Mouse (Mus musculus) NIH3T3 (cell line): ENCODE data around the gene Mitf.

Source experiments
- DNase-seq: peaks from one replicate; pipeline ENCODE4 v3.0.0-alpha.2; 2012; ENCODE audit warnings: low read depth

The Mitf gene

DNA sequence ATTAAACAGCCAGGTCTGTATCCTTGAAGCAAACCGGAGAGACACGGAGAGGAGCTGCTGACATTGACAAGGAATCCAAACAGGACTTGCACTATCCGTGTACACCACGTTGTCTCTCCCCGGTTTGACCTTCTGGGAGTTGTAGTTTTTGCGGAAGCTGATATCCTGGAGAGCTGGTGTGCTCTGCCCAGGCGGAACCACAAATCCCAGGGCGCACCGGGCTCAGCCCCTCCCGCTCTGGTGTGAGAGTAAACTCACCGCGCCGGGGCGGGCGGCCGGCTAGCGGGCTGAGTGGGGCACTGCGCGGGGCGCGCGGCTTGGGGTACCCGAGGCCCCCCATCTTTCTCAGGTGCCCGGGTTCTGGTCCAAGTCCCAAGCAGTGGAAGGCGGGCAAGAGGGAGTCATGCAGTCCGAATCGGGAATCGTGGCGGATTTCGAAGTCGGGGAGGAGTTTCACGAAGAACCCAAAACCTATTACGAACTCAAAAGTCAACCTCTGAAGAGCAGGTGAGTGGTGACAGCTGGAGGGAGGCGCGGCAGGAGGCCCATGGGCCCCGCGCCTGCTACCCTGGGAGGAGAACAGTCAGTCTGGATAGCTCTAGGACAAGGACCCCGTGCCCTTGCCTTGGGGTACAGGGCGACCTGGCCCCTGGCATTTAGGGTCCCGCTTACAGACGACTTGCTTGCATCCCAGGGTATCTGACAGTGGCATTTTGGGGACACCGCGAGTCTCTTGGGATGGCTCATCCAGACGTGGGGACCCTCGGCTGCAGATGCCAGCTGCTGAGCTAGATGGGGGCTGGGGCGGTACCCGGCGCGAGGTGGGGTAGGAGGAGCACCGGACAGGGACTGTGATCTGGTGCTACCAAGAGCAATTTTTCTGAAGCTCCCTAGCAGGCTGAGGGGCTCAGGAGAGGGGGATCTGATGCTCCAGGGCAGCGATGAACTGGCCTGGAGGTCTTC lies at the start of gene Mitf:
Gene Mitf, plus strand, starts transcription at position 272 of the 963 bp plus-strand sequence.
- peak; percentile 97 for DNase-seq

DNA sequence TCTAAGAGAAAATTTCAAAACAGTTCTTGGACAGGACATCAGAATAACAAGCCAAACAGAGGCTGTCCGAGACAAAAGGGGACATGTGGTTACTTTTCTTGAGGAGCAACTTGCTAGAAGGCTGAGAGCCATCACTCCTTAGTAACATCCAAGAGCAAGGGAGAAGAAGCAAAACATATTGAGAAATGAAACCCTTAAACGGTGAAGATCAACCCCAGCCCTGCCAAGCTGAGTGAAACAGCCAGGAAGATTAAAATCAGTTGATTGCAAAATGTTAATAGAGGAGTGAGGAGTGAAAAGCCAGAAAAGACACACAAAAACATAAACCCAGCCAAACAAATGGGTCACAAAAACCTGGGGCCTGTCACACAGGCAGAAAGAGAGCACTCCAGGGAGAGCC lies 49.5 kb upstream of the Mitf start:
- peak; percentile 32 for DNase-seq

DNA sequence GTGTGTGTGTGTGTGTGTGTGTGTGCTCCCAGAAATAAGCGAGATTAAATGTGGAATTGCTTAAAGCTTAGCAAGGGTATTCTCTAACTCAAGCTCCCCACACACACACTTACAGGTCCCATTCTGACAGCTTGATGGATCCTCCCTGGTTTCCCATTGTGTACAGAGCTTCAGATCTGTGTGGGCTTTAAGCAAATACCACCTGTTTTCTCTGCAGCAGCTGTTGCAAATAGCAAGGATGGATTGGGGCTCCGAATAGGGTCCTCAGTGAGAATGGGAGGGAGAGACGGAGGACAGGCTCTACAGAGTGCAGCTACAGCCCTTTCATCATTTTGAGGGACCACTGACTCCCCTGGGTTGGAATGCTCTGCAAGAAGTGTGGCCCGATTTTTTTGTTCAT lies 48.0 kb upstream of the Mitf start:
- DNase-seq: no peak

DNA sequence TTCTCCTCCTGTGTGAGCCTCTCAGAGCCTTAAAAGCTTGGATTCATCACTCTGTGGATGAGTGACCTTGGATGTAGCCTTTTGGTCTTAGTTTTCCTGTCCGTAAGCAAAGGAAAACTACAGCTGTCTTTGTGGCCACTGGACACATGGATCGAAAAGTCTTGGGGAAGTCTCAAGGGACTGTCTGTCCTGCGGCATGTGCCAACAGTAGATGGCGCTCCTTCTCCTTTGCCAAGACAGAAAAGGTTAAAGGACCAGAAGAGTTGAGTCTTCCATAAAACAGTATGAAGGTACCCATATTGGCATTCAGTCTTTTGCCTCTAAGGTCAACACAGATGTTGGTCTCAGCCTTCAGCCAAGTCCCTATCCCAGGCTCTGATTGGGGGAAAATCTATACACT lies 47.6 kb upstream of the Mitf start:
- DNase-seq: peak; percentile 76

DNA sequence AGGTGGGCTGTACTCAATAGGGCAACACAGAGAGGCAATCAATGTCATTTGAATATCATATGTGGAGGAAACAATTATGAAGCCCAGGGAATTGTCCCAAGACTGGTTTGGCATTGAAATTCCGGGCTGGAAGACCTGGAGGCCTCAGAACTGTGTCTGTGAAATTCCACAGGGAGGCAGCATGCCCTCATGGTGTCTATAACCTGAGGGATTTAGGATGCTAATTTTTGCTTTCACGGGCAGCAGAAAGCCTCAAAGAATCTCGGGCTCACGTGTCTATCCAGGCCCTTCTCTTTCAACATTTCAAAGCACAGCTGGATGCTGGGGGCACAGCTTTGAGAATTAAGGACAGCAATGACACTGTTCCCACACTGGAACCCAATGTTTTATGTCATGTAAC lies 45.5 kb upstream of the Mitf start:
- DNase-seq: peak; percentile 86

DNA sequence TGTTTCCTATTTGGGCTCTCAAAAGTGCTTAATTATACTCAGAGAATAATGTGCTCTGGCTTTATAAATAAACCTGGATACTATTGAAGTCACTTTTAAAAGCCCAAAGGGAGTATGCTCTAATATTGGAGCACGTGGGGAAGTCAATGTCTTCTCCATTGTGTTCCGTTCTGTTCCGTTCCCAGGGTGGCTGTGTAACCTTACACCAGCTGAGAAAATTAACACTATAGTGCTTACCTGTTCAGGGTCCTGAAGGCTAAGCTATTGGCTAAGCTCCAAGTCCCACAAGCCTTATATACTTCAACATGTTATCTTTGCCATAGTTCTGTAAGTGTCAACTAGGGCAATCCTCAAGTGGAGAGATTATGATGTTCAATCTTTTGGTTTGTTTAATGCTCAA lies 42.9 kb upstream of the Mitf start:
- DNase-seq: no peak

DNA sequence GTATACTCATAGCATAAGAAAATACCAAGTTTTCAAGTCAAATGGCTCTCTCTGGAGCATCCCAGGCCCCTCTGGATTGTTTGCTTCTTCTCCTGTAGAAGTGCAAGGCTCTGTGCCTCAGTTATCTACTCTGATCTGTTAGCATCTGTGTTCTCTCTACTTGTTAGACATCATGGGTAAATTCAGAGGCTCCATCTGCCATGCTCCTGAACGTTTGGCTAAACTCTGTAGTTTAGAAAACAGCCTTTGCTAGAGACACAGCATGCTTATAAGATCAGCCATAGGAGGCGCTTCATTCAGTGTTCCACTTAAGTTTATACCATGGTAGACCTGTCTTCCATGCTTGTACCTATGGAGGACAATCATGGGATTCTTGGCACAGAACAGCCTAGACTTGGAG lies 39.0 kb upstream of the Mitf start:
- no peak for DNase-seq

DNA sequence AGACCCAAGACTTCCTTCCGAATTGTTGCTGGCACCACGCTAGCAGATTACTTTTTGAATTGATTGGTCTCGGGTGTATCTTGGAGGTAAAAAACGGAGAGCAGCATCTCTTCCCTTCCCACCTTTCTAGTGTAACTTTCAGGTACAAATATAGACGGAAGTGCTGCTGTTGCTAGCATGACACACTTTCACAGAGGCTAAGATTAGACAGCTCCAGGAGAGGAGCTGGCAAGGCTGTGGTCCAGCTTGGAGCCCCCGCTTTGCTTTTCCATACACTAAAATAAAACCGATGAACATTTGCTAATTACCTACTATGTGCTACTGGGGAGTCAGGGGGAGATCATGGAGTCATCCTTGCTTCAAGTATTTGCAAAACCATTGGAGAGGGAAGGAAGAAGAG lies 37.3 kb upstream of the Mitf start:
- DNase-seq: no peak

DNA sequence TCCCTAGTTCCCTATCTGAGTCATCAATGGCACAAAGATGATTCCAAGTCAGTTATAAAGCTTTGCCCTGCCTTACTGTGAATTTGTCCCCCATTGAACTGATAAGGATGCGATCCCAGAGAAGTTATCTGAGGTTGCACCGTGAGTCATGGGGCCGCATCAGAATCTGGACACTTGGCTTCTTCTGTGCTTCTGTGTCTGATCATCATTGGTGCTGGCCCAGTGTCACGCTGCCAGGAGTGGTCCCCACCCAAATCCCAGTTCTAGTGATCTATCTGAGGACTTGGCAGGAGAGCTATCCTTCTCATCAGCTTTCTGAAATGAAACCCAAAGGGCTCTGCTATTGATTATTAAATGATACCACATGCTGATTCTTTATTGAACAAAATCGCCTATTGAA lies 25.5 kb upstream of the Mitf start:
- no peak for DNase-seq

DNA sequence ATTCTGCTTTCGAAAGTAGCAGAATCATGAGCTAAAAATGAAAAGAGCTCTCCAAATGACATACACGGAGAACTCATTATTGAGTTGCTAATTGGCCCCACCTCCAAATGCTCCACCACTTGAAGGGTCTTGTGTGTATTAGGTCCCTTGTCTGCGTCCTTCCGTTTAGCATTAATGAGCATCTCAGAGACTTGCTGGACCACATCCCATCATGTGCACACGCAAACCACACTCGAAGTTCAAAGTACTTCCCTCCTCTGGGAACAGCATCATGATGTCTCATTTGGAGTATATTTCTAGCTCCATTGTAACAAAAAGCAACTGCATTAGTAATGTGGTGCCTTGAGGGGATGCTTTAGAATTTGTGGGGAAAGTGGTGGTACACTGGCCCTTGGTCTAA lies 24.6 kb upstream of the Mitf start:
- DNase-seq: no peak

DNA sequence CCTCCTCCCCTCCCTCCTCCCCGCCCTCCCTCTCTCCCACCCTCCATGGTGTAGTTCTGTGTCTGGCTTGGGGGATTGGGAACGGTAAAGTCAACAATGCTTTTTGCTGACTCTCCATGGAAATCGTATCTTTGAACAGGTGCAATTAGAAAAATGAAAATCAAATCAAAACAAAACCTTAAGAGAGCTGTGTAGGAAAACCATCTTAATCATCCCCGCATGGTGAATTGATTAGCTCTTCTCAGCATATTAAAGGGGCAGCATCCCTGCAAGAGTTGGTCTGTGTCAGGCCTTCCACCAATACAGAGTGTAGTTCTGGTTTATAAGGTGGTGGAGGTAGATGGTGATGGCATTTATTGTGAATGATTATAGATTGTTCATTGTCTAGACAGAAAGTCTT lies 20.0 kb upstream of the Mitf start:
- no peak for DNase-seq

DNA sequence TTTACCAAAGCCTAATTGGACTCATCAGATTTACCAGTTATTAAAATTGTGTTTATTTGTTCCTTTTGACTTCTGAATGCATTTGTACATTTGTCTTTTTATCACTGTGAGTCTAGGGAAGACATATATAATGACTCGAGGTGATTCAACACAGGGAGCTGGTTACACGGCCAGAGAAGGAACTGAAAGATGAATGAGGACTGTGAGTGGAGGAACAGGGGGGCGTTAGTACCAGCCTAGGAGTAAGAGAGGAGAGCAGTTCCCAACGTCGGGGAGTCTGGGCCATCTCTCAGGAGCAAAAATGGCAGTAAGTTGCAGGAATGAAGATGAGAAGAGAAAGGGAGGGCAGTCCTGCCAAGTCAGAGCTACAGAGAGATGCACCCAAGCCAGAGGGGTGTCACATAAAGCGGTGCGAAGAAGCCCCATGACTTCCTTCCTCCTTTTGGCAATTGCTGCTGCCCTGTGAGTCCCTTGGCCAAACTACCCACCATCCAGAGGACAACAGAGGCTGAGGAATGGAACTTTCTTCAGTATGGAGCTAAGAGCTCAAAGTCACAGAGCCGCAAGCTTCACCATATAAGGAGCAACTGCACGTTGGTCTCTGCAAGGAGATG lies 18.4 kb upstream of the Mitf start:
- DNase-seq: no peak

DNA sequence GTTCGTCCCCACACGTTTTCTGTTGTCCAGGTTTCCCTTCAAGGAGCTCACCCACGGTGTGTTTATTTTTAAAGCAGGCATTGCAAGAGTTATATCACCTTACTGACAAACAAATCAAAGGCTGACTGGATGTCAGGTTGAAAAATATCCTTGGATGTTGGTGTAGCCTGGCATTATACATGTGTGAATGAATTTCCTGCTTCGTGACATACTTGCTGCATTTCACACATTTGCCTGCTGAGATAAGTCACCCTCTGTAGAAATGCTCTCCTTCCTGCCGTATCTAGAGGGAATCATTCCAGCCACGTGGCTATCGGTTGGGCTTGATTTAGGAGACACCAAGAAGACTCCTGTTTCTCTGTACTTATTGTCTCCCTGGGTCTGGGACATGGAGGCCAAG lies 17.2 kb upstream of the Mitf start:
- DNase-seq: no peak

DNA sequence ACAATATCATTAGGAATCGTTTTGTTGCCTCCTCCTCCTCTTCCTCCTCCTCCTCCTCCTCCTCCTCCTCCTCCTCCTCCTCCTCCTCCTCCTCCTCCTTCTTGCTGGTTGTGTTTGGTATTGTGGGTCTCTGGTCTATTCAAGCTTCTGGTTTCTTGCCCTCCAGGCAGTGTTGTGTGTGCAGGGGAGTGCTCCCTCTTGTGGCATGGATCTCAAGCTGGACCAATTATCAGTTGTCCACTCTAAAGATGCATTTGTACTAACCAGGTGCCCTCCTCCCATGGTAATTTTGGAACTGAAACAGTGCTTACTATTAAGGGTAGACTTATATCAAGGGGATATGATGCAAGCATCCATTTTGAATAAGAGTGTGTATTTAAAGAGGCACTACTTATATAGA lies 14.7 kb upstream of the Mitf start:
- peak; percentile 44 for DNase-seq

DNA sequence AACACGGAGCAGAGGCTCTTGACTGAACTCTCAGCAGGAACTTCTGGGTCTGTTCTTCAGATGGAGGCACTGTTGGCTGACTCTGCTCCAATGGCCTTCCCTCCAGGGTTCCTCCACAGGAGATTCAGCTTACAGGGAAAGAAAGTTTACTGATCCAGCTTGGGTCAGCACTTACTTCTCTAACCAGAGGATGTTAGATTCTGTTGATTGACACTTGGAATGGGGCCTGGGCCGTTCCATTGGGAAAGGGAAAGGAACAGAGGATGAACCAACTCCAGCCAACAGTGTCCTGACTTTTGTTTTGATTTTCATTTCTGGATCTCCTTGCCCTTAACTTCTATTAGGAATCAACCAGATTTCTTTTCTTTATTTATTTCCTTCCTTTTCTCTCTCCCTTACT lies 11.7 kb upstream of the Mitf start:
- DNase-seq: peak; percentile 46

DNA sequence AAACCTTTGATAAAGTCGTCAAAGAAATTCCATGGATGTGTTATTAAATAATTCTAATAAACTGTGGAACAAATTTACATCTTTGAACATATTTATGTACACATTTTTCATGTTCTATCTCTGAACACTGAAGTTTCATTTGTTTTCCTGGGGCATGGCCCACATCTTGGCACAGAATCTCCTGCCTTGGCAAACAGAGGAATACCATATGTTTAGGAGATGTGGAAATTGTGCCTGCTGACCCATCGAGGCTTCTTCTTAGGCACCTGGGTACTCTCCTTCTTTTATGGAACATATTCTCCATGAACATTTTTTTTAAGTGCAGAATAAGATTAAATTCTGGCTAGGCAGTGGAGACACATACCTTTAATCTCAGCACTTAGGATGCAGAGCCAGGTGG lies 6.2 kb upstream of the Mitf start:
- no peak for DNase-seq

DNA sequence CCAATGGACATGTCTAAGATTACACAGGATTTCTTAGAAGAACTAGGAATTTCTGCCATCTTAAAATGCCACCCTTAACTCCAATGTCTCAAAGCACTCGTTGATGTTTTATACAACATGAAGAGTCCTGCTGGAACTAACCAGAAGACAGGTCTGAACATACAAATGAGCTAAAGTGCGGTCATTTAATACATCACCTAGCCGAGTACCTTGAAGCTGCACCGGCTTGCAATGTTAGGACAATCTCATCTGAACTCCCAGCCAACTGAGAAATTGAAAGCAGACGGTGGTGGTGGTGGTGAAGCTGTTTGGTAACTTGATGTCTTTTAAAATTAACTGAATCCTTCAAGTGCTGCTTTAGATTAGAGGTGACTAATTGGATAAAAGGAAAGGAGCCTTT lies 801 bp upstream of the Mitf start:
- DNase-seq: peak; percentile 41

DNA sequence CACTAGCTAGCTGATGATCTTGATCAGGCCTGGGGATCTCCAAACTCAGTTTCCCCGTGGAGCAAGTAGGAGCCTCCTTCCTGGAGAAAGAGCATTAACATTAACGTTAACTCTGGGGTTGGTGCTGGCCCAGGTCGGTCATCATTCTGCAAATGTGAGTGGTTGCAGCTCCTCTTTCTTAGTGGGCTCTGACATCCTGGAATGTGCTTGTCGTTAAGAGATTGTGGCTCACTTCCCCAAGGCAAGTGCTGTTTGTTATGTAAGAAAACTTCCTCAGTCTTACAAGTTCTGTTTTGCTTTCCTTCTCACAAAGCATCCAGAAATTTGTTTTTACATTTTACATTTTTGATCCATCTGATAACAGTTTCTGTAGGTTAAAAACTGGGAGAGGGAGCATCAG lies 7.3 kb downstream of the Mitf start:
- peak; percentile 29 for DNase-seq

DNA sequence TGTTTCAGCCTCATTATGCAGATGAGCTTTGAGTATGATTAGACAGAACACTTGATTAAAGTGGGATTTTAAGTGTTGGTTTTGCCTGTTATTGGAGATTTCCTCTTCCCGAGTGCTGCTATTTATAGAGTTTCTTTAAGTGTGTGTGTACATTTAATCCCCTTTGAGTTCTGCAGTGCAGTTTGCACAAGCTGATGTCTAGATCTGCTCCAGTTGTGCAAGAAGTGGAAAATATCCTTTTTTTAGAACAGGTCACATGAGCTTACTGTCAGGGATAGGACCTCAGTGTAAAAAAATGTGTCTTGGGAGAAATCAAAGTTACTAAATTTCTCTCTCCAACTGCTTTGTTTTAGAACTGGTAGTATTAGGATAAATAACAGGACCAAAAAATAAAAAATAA lies 8.9 kb downstream of the Mitf start:
- peak; percentile 77 for DNase-seq

DNA sequence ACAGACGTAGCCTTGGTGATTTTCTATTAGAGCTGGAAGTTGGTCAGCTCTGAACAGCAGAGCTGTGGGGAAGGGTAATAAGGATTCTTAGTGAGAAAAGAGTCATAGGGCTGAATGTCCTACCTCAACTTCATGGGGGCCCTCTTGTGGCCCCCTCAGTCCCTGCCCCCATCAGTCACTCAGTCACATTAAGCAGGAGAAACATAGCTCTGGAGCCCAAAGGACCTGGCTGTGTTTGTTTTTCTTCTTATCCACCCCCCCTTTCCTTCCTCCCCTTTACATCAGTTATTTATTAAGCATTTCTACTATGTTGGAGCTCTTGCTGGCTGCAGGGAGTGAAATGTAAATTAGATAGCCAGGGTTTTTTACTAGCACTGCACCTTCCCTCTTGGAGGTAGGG lies 10.0 kb downstream of the Mitf start:
- DNase-seq: peak; percentile 25

DNA sequence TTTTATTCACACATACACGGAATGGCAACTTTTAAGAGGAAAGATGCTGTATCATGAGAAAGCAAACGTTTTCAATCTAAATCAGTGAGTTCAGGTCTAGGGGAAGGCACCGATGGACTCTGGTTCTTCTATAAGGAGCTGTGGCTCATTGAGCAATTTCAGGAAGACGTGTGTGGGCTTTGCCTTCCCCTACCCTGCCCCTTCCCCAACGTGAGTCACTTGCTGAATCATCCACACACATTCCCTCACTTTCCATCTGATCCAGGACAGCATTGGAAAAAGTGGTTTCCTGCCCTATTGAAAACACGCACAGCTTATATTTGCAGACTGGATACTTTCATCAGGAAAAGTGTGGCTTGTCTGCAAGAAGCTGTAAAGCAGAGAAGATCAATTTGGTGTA lies 11.3 kb downstream of the Mitf start:
- peak; percentile 95 for DNase-seq

DNA sequence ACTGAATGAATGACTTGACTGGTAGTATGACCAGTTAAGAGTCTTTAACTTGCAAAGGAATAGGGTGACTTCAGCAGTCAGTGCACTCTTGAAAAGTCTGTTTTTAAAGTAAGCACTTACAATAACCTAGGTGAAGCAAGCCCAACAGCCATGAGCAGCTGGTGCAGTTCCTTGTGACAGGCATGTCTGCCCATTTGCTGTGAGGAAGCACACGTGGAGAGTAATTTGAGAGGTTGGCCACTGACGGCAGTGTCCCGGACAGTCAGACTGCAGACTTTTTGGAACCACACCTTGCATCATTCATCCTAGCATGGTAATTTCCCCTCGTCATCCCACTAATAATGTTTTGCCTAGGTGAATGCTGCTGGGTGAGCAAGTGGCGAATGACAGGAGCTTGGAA lies 12.1 kb downstream of the Mitf start:
- DNase-seq: no peak

DNA sequence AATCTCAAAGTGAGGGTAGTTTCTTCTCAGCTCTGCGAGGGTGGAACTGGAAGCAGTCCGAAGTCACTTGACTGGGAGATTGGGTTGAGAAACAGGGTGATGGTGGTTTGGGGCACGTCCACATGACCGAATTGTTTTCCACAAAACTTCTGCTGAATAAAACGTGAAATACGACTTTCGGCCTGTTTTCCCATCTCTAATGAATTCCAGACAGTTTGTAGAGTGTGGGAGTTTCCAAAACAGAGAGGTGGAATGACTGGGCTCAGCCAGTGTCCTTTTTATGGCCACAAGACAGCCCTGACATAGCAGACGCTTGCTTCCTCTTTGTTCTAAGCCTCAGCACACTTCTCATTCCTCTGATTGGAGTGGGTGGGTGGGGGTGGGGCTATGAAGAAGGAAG lies 13.7 kb downstream of the Mitf start:
- DNase-seq: peak; percentile 93

DNA sequence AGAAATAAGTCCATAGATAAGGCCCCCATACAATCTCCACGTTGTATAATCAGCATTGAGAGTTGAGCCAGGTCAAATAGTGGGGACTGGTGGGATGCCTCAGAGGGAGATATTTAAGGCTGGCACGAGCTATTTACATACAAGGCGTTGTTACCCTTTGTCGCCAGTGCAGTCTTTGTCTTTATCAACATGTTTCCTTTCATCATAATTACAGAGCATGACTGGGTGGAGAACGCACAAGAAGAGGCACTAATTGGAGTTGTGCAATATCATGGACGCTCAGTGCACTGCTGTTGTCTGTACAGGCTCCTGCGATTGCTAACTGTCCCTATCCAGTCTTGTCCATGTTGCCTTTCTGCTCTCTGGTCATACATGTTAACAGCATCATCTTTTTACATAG lies 15.0 kb downstream of the Mitf start:
- no peak for DNase-seq
